Mouse (Mus musculus) heart, embryonic 16.5 days (tissue): ENCODE data around the gene Fut1. TPM values are rescaled to one million over a fixed set of nuclear protein-coding genes. Genes with fewer than 3 reads are reported as not detected.
"Not testable (repeated sequence)": the region's sequence is repeated elsewhere in the genome, so short reads cannot be mapped to it uniquely, and the experiment has no call there.

Experiments
- ATAC-seq: fragments of 200-750 bp; cut with Nextera tagmentation; replicated peaks from 2 replicates; pipeline ENCODE4 v1.8.0; 2017; ENCODE audit warnings: moderate number of reproducible peaks; ENCODE audit not compliant: insufficient read depth, low FRiP score; ENCODE audit errors: extremely low read depth
- H3K27ac ChIP-seq: fragments of 300-500 bp; sonication (generic); 2 replicates; pipeline ENCODE4 v1.5.1; 2014; ENCODE audit warnings: mild to moderate bottlenecking, low read length, control low read depth, moderate library complexity
- H3K27me3 ChIP-seq: fragments of 300-500 bp; sonication (generic); 2 replicates; pipeline ENCODE4 v1.6.1; 2014; ENCODE audit warnings: low read length, mixed read lengths; ENCODE audit not compliant: control insufficient read depth, insufficient read depth
- H3K36me3 ChIP-seq: fragments of 300-500 bp; sonication (generic); 2 replicates; pipeline ENCODE4 v1.6.1; 2014; ENCODE audit not compliant: control insufficient read depth, insufficient read depth
- H3K4me1 ChIP-seq: fragments of 300-500 bp; sonication (generic); 2 replicates; pipeline ENCODE4 v1.6.1; 2014; ENCODE audit warnings: low read length, mixed read lengths; ENCODE audit not compliant: control insufficient read depth, insufficient read depth
- H3K4me2 ChIP-seq: fragments of 300-500 bp; sonication (generic); 2 replicates; pipeline ENCODE4 v1.6.1; 2014; ENCODE audit warnings: low read depth, mild to moderate bottlenecking, control low read depth, low read length
- H3K4me3 ChIP-seq: fragments of 300-500 bp; sonication (generic); 2 replicates; pipeline ENCODE4 v1.5.1; 2014; ENCODE audit warnings: mild to moderate bottlenecking, control low read depth, low read length
- H3K9ac ChIP-seq: fragments of 300-500 bp; sonication (generic); 2 replicates; pipeline ENCODE4 v1.6.1; 2014; ENCODE audit warnings: low read length, control low read depth
- H3K9me3 ChIP-seq: fragments of 300-500 bp; sonication (generic); replicated peaks from 2 replicates; pipeline ENCODE4 v1.6.1; 2016; ENCODE audit warnings: low read length; ENCODE audit not compliant: control insufficient read depth
- WGBS: fragments of 180-500 bp; shearing (Covaris S2); extraction: QIAGEN DNeasy Blood & Tissue Kit; methylation state at CpG from one replicate; pipeline ENCODE4 v1.1.7; 2014; 5-methylcytosine and 5-hydroxymethylcytosine counted together
- polyA plus RNA-seq: library from polyadenylated mRNA; unstranded; fragments of >200 nt; fragmentation: Nextera tagmentation; extraction: Ambion mirVana; gene quantifications from 2 replicates; pipeline ENCODE4 v1.2.1, GENCODE M21; 2015

Fut1 gene
- polyA plus RNA-seq, 1 experiment from 2014 or later: 0.83 TPM

GRCm38 (mm10) chr7:45650484-45650883 lies 33.4 kb downstream of the Fut1 start:
- H3K9ac ChIP-seq, ATAC-seq, H3K27ac ChIP-seq, H3K36me3 ChIP-seq, H3K9me3 ChIP-seq, H3K4me2 ChIP-seq, H3K27me3 ChIP-seq, H3K4me3 ChIP-seq: not testable (repeated sequence)
- H3K4me1 ChIP-seq: peaks cover 13% of the 10 kb centered on the region
- WGBS: 94% methylated on average over 19 of the region's 20 CpGs

- Histone ChIP-seq H3K4me2 (peak overlapping the region; percentile 49), H3K4me1 (peaks cover 9% of the 10 kb centered on the region), H3K27ac (no peak overlapping the region), H3K4me3 (peak overlapping the region; percentile 23), H3K27me3 (no peaks in the 10 kb centered on the region), H3K36me3 (no peaks in the 10 kb centered on the region), H3K9me3 (peaks cover 7% of the 10 kb centered on the region), H3K9ac (no peak overlapping the region)
- no peak for ATAC-seq
- WGBS: 30% methylated on average over 17 of the region's 17 CpGs
Measured at GRCm38 (mm10) chr7:45654424-45655047, 37.4 kb downstream of the Fut1 start.

- no peak for ATAC-seq
- no peak overlapping the region for H3K4me3 ChIP-seq
- H3K36me3 ChIP-seq: no peaks in the 10 kb centered on the region
- 77% methylated on average over 11 of the region's 11 CpGs for WGBS
- no peak overlapping the region for H3K4me2 ChIP-seq
- H3K9me3 ChIP-seq: peaks cover 7% of the 10 kb centered on the region
- no peaks in the 10 kb centered on the region for H3K27me3 ChIP-seq
- H3K27ac ChIP-seq: no peak overlapping the region
- H3K4me1 ChIP-seq: 0 out of 2 replicates have a peak, but pooled peaks cover 4% of the 10 kb centered on the region
- H3K9ac ChIP-seq: no peak overlapping the region
Measured at GRCm38 (mm10) chr7:45660746-45661478, 43.8 kb downstream of the Fut1 start.

GRCm38 (mm10) chr7:45661702-45662101 lies 44.6 kb downstream of the Fut1 start:
- not testable (repeated sequence) for H3K27ac ChIP-seq, H3K9ac ChIP-seq, ATAC-seq, H3K27me3 ChIP-seq, H3K4me1 ChIP-seq, H3K9me3 ChIP-seq, H3K4me3 ChIP-seq, H3K4me2 ChIP-seq, H3K36me3 ChIP-seq
- 95% methylated on average over 5 of the region's 6 CpGs for WGBS

DNA sequence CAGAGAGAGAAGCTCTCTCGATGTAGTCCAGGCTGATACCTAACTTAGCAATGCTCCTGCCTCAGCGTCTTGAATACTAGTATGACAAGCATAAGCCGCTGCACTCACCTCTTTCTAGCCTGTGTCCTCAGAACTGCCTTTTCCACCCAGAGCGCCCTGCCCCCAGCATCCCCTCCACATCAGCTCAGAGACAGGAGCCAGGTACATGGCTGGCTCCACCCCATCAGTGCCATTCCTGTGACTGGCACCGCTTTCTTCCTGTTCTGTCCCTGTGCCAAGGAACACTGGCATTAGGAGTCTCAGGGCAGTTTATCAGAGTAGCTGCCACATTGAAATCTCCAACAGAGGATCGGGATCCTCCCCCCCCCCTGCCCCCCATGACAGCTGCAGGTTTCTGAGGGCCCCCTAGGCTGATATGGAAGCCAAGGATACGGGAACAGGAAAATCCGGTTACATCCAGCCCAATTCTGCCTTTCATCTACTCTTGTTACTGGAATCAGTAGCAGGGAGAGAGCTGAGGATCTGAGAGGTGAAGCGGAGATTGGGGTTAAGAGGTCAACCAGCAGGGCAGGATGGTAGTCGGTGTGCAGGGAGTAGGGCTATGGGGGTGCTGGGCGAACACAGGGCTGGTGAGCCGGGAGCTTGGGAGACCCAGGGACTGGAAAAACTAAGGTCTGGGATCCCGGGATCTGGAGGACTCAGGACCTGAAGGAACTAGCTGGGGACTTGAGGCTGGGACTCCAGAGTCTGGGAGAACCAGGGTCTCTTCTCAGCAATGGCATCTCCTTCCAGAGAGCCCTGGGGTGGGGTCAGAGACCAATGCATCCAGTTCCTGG lies 48.4 kb downstream of the Fut1 start:
- WGBS: 46% methylated on average over 13 of the region's 13 CpGs
- Histone ChIP-seq H3K4me1 (0 out of 2 replicates have a peak, but pooled peaks cover 4% of the 10 kb centered on the region), H3K4me2 (no peak overlapping the region), H3K27ac (no peak overlapping the region), H3K4me3 (no peak overlapping the region), H3K9ac (no peak overlapping the region), H3K27me3 (no peaks in the 10 kb centered on the region), H3K36me3 (no peaks in the 10 kb centered on the region), H3K9me3 (no peaks in the 10 kb centered on the region)
- ATAC-seq: no peak

DNA sequence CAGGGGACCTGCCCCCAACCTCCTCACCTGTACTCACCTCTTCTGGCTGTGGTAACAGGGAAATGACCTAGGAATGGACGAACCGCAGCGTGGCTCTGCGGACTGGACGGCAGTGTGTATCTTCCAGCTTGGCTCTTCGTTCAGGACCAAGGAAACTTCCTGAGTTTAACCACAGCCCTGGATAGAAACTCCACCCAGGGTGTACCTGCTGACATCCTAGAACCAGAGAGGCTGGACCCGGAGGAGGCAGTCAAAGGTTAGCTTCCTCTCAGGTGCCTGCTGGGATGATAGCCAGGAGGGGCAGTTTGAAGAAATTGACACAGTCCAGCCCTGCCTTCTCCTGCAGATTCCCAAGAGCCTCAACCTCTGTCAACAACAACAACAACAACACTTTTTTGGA lies 49.1 kb downstream of the Fut1 start, which contains the start of gene Fut2:
TSS of gene Fut2 (minus strand) at position 234 of the 400 bp plus-strand sequence.
- Histone ChIP-seq H3K9ac (no peak within 1 kb of the TSS), H3K4me2 (no peak within 1 kb of the TSS), H3K9me3 (no peaks in the 10 kb centered on the region), H3K4me3 (no peak within 1 kb of the TSS), H3K4me1 (0 out of 2 replicates have a peak, but pooled peaks cover 4% of the 10 kb centered on the region), H3K27ac (no peak within 1 kb of the TSS), H3K36me3 (no peaks in the 10 kb centered on the region), H3K27me3 (no peaks in the 10 kb centered on the region)
- ATAC-seq: no peak
- 77% methylated on average over 7 of the region's 7 CpGs for WGBS

- Histone ChIP-seq H3K36me3 (no peaks in the 10 kb centered on the region), H3K4me2 (no peak overlapping the region), H3K9me3 (0 out of 2 replicates have a peak, but pooled peaks cover 3% of the 10 kb centered on the region), H3K27ac (no peak overlapping the region), H3K27me3 (no peaks in the 10 kb centered on the region), H3K4me3 (no peak overlapping the region), H3K9ac (no peak overlapping the region), H3K4me1 (0 out of 2 replicates have a peak, but pooled peaks cover 4% of the 10 kb centered on the region)
- 68% methylated on average over 14 of the region's 14 CpGs for WGBS
- ATAC-seq: no peak
Measured at GRCm38 (mm10) chr7:45667761-45668160, 50.7 kb downstream of the Fut1 start.

DNA sequence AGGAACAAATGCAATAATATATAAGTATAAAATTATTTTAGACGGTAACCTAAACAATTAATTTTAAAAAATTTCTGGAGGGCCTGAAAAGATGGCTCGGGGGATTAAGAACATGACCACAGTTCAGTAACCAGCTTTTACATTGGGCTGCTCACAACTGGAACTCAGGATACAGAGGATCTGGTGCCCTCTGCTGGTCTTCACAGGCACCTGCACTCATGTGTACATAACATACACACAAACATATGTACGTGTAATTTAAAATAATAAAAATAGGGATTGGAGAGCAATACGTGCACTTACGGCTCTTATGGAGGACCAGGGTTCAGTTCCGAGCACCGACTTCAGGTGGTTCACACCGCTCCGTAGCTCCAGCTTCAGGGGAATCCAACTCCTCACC lies 51.8 kb downstream of the Fut1 start:
- H3K4me2 ChIP-seq: no peak overlapping the region
- H3K36me3 ChIP-seq: no peaks in the 10 kb centered on the region
- no peak overlapping the region for H3K27ac ChIP-seq
- 0 out of 2 replicates have a peak, but pooled peaks cover 4% of the 10 kb centered on the region for H3K4me1 ChIP-seq
- H3K27me3 ChIP-seq: no peaks in the 10 kb centered on the region
- H3K9ac ChIP-seq: no peak overlapping the region
- H3K4me3 ChIP-seq: no peak overlapping the region
- no peak for ATAC-seq
- 94% methylated on average over 9 of the region's 9 CpGs for WGBS
- 0 out of 2 replicates have a peak, but pooled peaks cover 3% of the 10 kb centered on the region for H3K9me3 ChIP-seq
